Mouse (Mus musculus) ES-Bruce4 (cell line): ENCODE results near the gene Dnajb14.

Experiments
- CTCF ChIP-seq: IDR thresholded peaks from one replicate; pipeline ENCODE4 v1.8.1; 2011; ENCODE audit warnings: low read depth, low read length
- POLR2A ChIP-seq: IDR thresholded peaks from one replicate; pipeline ENCODE4 v1.8.1; 2011; ENCODE audit warnings: low read length; ENCODE audit not compliant: insufficient read depth

DNA sequence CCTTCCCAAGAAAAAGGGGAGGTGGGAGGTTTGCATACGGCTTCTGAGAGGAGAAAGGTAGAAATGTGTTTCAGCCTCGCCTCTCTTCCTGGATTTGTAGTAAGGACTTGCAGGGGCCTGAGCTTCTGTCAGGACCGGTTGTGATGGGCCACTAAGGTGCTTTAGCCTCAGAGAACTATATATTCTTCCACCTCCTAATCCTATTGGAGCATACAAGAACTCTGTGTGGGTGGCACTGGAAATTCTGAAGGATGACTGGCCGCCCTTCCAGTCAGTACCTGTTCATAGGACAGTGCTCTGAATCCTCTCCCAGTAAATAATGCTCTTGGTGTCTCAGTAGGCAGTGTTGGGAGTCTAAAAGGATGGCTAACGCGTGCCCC lies 51.4 kb downstream of the Dnajb14 start:
- no peak for TF ChIP-seq CTCF
- TF ChIP-seq POLR2A: no peak
